Mouse (Mus musculus) mouse embryonic stem cell (cell line): ENCODE measurements at regions not wholly inside any gene's neighbourhood (a gene's known extent, or its start where the extent isn't known, plus 50 kb on each side); places are given as distances from the start of the nearest gene placed in this dataset.
"Not testable (repeated sequence)": the region's sequence is repeated elsewhere in the genome, so short reads cannot be mapped to it uniquely, and the experiment has no call there.

Source experiments
- in situ Hi-C, 2 experiments: fragments of 300-500 bp; cut with MboI; formaldehyde crosslinking; loops; 1 replicate in 1 of 2; 3 replicates in 1 of 2; pipeline ENCODE4 v1.14.3; 2019 to 2020; ENCODE audit warnings: low sequenced_read_pairs in 2 of 2, low pct_unique_long_range_greater_than_20kb in 1 of 2, mixed read lengths in 1 of 2; ENCODE audit not compliant: unreplicated experiment in 1 of 2

DNA sequence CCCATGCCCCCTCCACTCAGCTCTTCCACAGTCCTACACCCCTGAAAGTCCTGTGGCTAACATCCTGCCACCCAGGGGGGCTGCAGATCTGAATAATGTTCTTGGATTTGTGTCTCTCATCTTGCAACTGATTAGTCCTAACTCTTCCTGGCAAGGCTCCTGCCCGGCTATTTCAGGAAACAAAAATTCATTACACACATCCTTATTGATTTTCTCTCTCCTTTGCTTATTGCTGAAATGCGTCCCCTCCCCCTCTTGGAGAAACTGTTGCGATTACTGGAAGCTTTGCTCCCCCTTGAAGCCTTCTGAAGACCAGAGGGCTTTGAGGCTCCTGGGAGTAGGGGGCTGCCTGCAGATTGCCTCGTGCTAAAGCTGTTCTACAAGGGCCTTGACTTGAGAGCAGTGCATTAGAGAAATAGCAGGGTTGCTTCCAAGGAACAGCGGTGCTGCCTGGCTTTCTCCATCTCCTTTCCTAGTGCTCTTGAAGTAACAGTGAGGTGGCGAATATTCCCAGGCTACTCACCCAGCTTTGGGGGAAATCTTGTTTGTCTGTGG lies 209.8 kb upstream of the Peli2 start:
- in situ Hi-C loops = no loop called here

DNA sequence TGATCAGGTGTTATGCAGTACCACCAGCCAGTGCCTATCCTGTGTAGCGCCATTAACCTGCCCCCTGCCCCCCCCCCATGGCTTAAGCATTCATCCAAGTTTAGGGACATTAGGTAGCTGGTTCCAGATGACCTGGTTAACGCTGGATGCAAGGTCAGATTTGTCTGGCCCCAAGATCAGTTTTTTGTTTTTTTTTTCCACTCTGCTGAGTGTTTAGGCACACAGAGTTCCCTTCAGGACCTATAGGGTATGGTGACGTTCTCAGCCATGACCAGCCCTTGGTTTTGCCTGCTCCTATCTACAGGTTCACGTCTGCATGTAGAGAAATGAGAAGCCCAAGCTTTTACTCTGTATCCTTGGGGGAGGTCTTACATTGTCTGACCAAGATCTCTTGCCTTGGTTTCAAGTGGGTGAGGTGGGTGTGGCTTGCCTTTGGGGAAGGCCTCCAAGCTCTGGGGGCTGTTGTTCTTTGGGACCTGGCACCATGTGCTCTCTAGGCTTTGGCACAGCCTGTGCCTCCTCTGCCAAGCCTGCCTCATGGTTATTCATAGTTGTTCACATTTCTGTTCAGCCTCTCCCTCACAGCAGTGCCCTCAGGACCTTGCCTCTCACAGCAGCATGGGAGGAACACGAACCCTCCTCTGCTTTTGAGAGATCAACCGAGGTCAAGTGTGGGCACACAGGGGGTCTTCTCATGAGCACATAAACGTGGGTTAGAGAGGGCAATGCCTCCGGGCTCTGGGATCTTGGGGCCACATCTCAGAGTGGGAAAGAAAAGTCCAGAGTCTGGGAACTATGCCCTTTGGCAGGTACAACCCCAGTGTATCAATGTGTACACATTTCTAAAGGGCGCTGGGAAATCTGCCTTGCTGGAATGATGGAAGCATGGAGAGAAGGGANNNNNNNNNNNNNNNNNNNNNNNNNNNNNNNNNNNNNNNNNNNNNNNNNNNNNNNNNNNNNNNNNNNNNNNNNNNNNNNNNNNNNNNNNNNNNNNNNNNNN lies 208.8 kb upstream of the Peli2 start:
- in situ Hi-C loops = no loop called here

DNA sequence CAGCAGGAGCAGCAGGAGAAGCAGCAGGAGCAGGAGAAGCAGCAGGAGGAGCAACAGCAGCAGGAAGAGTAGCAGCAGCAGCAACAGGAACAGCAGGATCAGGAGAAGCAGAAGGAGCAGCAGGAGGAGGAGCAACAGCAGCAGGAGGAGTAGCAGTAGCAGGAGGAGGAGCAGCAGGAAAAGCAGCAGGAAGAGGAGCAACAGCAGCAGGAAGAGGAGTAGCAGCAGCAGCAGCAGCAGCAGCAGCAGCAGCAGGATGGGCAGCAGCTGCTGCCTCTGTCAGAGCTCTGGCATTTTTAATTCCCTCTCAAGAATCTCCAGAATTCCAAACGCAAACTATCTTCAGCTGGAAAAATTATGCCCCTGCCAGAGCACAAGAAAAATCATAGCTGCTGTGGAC lies 205.0 kb upstream of the Peli2 start:
- in situ Hi-C loops = no loop called here

DNA sequence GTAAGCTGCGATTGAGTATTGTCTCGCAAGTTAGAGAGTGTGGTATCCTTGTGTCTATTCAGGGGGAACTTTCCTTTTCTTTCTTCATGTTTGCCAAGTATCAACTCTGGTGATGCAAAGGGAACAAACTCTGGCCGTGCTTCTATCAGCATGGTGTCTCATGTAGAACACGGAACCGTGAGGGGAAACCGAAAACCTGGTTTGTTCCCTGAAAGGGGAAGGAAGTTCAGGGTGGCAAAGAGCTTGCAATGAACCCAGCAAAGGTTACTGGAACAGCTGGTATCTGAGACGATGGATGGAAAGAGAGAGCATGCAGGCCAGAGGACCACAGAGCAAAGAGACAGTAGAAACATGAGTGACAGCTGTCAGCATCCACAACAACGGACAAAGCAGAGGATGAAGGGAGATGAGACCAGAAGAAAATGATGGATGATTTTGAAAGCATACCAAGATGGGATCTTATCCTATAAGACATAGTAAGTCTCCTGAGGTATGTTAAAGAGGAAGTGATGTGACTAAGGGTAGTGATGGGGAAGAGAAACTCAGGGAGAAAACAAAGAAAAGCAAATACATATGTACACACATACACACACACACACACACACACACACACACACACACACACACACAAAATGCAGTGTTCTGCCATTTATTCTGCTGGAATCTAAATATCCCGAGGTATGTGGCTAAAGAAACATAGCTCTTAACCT lies 199.8 kb upstream of the Peli2 start:
- in situ Hi-C loops = no loop called here

DNA sequence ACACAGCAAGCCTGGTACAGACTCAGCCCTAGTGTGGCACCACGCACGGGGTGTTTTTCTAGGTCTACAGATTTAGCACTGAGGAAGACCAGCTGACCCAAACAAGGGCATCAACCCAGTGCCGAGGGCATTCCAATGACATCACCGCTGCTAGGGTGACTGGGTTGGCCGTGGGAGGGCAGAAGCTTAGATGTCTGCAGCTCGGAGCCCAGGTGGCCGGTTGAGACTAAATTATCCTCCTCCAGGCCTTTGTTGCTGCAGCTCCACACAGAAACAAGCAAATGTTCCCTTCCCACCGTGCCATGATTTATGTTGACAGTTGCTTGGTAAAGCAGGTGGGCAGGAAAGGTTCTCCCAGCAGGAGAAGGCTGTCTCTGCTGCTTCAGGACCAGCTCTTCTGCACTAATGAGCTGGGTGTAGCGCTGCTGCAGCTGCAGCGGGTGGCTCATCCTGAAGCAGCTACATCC lies 198.8 kb upstream of the Peli2 start:
- in situ Hi-C loops = no loop called here

DNA sequence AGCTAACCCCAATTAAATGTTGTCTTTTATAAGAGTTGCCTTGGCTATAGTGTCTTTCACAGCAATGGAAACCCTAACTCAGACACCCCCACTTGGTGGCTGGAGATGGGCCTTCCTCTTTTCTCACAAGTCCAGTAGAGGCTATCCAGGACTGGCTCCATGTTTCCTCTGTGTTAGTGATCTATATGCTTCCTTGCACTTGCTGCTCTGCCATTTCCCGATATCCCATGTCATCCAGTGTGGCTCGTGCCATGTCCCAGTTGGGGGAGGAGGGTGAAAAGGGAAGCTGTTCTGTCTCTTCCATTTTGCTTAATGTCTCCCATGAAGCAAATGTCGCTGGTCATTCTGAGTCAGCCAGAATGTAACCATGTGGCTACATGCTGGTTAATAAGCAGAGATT lies 194.2 kb upstream of the Peli2 start:
- in situ Hi-C loops = no loop called here

DNA sequence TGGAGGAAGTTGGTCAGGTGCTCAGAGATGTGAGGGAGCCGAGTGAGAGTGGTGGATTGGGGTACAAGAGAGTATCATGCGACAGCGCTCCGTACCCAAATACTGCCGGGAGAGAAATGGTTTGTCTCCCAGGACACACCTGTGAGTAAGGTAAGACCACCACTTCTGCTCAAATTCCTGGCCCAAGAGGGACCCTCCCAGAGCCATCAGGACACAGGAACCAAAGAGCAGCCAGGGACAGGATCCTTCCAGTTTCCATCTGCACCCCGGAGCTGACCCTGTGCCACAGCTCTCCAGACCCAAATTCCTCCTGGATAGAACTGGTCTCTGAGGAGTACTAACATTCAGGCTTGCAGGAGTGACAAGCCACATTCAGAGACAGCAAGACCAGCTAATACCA lies 185.2 kb upstream of the Peli2 start:
- in situ Hi-C loops = no loop called here

DNA sequence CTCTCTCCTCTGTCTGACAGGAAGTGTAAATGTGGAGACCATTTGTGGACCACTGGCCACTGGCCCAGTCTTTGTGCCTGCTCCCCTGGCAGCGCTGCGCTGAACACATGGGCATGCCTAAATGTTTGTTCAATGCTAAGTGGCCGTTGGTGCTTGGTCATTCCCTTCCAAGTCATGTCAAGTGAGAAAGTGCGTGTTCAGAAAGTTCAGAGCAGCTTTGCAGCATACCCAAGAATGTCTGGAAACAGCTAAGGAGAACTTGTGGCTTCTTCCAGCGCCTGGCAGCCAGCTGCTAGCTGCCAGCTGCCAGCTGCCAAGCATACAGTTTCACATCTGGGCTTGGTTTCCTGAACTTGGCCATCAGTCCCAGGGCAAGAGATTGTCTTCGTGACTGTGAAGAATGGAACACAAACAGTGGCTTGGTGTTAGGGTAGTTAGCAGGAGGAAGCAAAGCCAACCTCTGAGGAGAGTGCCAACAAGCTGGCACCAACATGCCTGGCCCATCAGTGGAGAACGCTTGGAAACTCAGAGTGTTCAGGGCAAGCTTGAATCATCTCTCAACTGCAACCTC lies 183.5 kb upstream of the Peli2 start:
- in situ Hi-C loops = no loop called here

DNA sequence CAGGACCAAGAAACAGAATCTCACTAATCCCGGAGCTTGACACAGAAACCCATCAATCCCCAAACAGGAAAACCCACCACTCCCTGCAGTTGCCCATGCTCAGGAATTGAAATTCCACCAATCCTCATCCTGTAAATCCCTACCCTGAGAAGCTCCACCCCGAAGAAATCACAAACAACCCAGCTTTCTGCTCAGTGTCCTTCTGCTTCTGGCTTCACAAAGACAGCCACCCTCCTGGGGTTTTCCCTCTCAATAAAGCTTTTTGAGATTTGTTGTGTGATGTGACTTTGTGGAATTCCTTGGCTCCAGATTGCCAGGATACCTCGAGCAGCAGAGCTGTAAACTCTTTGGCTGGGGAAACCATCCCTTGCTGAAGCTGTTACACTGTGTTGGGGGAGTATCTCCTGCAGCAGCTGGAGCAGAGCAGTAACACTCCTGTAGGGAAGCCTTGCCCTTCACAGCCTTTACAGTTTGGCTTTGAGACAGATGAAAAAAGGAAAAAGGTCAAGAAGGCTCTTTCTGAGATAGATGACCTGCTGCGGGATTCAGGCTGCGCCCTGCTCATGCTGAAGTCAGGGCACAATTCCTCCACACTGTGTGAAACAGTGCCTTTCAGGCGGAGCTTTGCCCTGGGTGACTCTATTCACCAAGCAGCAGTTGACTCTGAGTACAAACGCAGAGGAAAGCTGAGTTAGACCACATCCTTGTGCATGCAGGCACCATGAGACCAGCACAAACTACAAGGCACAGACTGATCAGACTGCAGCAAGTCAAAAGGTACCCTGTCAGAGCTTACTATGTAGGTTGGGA lies 180.6 kb upstream of the Peli2 start:
- in situ Hi-C loops = no loop called here

DNA sequence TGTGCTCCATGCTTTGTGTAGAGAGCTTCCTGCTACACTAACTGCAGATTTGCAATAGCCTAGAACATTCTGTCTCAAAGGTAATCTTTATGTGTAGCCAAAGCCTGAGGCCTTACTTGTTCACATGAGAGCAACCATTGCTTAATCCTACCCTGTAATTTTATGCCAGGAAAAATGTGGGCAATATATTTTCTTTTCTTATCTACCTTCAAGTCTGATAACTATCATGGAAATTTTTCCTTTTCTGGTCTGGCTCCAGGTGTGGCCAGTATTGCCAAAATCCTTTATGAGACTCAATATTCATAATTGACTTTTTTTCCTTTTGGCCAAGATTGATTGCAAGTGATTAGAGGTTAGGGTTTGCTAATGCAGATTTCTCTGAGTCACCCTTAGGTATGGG lies 178.0 kb upstream of the Peli2 start:
- in situ Hi-C loops = no loop called here

DNA sequence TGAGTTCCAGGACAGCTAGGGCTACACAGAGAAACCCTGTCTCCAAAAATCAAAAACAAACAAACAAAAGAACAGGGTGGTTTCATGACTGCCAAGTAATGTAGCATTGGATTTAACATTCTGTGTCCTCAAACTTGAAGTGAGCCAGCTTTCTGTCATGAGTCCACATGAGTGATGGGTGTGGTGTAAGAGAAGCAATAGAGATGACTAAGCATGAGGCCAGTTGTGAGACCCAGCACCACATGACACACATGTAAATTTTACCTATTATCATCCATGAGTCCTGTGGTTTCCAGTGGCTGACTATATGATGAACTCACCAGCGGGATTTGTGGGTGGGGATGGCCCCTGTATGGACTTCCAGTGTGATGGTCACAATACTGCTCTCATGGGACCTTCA lies 176.0 kb upstream of the Peli2 start:
- in situ Hi-C loops = no loop called here

DNA sequence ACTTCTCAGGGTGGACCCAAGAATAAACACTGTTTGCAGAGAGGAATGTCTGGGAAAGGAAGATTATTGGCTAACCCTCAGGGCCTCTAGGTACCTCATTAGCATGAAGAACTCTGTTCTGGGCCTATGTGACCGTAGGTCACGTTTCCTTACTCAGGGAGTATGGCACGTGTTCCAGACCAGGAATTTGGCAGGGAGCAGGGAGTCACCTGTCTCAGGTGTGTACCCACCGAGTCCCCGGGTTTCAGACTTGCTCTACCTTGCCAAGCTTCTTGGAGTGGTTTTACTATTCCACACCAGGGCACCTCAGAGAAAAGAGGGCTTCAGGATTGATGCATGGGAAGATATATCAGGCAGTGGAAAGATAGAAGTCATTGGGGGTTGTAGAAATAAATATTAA lies 169.6 kb upstream of the Peli2 start:
- in situ Hi-C loops = no loop called here

DNA sequence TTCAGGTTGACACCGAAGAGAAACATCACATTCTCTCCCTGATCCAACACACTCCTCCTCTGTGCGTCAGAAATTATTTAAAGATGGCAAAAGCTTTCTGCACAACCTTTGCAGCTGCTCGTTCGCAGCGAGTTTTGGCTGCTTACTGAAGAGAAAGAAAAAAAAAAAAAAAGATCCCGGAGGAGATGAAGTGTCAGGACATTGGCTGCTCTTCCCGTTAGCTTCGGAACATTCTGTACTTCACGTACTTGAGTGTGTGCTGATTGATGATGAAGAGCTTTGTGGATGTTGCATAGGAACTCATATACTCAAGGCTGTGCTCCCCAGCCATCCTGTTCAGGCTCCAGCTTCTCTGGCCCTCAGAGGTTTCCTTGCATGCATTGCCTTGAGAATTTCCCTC lies 162.5 kb upstream of the Peli2 start:
- in situ Hi-C loops = no loop called here

DNA sequence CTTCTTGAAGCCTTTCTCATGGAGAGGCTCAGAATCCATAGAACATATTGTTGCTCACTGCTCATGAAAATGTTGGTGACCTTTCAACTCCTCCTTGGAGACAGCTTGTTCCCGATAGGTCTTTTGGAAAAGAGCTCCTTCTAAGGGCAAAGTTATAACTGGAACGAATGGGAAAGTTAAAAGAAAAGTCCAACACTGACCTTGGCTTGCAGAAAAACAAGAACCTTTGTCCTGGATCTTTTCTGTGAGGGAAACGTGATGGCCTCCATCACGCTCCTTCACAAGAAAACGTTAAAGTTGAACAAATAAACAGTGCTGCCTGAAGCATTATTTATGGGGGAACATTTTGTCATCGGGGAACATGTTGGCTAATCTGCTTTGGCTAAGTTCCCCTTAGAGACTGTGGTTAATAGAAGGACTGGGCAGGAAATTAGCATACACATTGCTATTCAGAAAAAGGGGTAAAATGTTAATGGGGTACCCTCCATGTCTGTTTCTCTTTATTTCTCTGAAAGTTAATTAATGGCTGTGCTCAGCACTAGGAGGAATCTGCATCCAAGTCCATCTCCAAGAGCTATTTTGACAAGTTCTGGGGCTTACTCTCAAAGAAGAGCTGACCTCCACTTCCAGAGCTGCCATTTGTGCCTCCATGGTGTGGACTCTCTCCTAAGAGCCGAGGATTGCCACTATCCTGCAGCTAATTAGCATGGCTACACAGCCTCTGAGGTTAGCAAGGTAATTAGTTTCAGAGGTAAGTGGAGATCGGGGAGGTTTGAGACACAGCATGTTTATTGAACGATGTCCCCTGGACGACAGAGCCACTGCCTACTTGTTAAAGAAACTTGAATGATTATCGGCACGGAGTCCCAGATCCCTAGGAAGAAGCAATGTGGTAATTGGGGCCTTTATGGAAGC lies 161.0 kb upstream of the Peli2 start:
- in situ Hi-C loops = no loop called here

DNA sequence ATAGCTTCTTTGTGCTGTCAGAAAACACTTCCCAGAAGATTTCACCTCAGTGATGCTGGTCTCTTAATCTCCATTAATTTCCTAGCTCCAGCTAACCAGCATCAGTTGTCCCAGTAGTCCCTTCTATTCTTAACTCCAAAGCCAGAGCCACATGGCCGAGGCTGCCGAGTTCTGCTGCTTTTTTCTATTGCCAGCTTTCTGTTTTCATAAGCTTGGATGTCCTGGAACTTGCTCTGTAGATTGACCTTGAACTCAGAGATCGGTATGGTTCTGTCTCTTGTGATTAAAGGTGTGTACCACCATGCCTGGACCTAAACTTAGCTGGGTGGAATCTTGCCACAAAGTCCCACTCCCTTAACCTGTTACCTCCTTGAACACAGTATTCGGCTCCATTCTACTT lies 155.8 kb upstream of the Peli2 start:
- in situ Hi-C loops = not testable (repeated sequence)

DNA sequence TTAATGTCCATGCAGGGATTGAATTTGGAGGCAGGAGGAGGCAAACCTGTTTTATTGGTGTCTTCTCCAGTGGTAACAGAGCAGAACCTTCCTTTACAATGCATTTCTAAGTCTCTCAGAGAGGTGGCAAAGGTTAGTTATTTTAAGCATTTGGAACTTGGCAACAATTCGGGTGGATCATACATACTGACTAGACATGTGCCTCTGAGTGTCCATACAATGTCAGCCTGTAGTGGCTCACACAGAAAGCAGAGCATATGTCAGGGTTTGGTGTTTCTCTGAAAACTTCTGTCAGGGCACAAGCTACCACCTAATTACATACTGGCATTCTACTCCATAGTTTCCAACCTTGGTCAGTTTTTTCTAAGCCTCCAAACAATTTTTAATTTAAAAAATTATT lies 150.8 kb upstream of the Peli2 start:
- in situ Hi-C loops = no loop called here

DNA sequence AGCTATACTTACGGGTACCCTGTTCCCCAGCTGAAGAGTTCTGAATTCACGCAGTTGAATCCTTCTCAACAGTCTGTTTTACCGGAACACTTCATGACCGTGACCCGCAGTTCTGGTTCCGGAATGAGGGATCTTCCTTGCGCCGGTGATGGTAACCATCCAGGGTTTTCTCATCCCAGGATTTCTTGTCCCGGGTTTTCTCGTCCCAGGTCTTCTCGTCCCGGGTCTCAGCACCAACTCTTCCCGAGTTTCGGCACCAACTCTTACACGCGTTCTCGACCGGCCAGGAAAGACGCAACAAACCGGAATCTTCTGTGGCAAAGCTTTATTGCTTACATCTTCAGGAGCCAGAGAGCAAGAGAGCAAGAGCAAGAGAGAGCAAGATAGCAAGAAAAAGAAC lies 147.5 kb upstream of the Peli2 start:
- in situ Hi-C loops = not testable (repeated sequence)
